Mouse (Mus musculus): Measurements from ENCODE around the gene Tdrd6.
A peak's percentile ranks its signal among the peaks of the same experiment; 100 is the strongest.

GRCm38 (mm10) chr17:43611586-43611985 lies 18.5 kb downstream of the Tdrd6 start:
- TF ChIP-seq CTCF (IDR thresholded peaks at IDR 0.05; ENCODE audit: extremely low read depth, insufficient read length, insufficient replicate concordance, low read depth, low read length) (peak; percentile 65; the same call in 1 of the 2 replicates), POLR2A (IDR thresholded peaks at IDR 0.05; ENCODE audit: low read depth, low read length) (no peak)
